Mouse (Mus musculus) kidney, adult 2 months (tissue): Measurements from ENCODE around the gene Grcc10.

Experiments
- CTCF ChIP-seq: fragments of 200-500 bp; conservative IDR thresholded peaks from 2 replicates; pipeline ENCODE4 v1.5.1; 2011; ENCODE audit warnings: low read depth, mild to moderate bottlenecking, control low read depth, low read length, moderate library complexity, mixed read lengths; ENCODE audit not compliant: insufficient read depth, insufficient read length
- POLR2A ChIP-seq: fragments of 200-500 bp; IDR thresholded peaks from one replicate; pipeline ENCODE4 v1.6.1; 2011; ENCODE audit warnings: low read depth, low read length, control low read depth

DNA sequence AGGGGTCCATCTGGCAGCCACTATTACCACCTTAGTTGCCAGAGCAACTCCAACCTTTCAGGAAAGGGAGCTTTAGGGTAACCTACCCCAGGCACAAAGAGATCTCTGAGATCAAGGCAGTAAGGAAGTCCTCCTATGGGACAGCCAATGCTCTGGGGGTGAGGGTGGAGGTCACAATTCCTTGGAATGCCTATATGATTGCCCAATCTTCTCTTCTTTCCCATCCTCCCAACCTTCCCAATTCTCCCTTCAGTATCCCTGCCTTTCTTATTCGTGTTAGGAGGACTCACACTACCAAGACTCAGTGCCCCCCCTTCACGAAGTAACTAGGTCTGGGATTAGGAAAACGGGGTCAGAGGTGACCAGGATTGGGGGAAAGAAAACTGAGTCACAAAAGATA is 14.1 kb upstream of the Grcc10 start:
- TF ChIP-seq CTCF (no peak), POLR2A (no peak)
